Comparison of ENCODE assay signal across 18 mouse cellular contexts in genomic region chr11:65408621-65409020, GRCm38 (mm10).
DNase-seq lines count a peak whose midpoint lies in the region; ATAC-seq and TF ChIP-seq lines count a peak whose summit lies in the region.
"Had no signal": no experiment of that assay in that cellular context is flagged by ENCODE, and none has a peak within 500 bp of the region (broad histone marks: within the 10 kb centered on the region; RNA-seq: fewer than 3 reads in every experiment).

No protein-coding gene starts in this region.

- H3K4me2 ChIP-seq in liver, postnatal 0 days (ENCODE audit: low read depth, low read length) = no peak overlapping the region
- H3K4me2 ChIP-seq: hindbrain, embryonic 15.5 days; neural tube, embryonic 12.5 days had no signal

- no peak overlapping the region for H3K4me3 ChIP-seq in liver, postnatal 0 days (ENCODE audit: low read depth, low read length)
- H3K4me3 ChIP-seq: hindbrain, embryonic 15.5 days; neural tube, embryonic 12.5 days had no signal

- ATAC-seq in liver, postnatal 0 days = no peak
- ATAC-seq: midbrain, embryonic 16.5 days had no signal

- TF ChIP-seq EP300 in liver, postnatal 0 days (IDR thresholded peaks at IDR 0.05; ENCODE audit: low read depth) = no peak

- WGBS in liver, postnatal 0 days (ENCODE audit: insufficient replicate concordance) = 77% methylated on average over 1 of the region's 1 CpGs

- peak; percentile 56 for DNase-seq in heart, adult 11 months
- no peak for DNase-seq in heart, postnatal 4 days
- DNase-seq in ES-CJ7 (ENCODE audit: low read depth, low spot score) = peak; percentile 28
- peak; percentile 67 for DNase-seq in ZHBTc4 (ENCODE audit: low read depth, low spot score)
- peak; percentile 8 to 11 for DNase-seq in left cerebral cortex, adult 18-20 months (ENCODE audit: low spot score in 2 of 2)
- DNase-seq in retina, postnatal 1 day = no peak
- no peak for DNase-seq in liver, postnatal 0 days
- no peak for DNase-seq in thymus, postnatal 25 days
- DNase-seq: adrenal gland, postnatal 25 days; cerebellum, adult 11 months; kidney, adult 2 months; lung, adult 18-20 months; lung, postnatal 36 days; spleen, adult 18-20 months; thymus, postnatal 4 days had no signal

- H3K27ac ChIP-seq in liver, postnatal 0 days (ENCODE audit: low read depth) = no peak overlapping the region
- H3K27ac ChIP-seq: hindbrain, embryonic 15.5 days; neural tube, embryonic 12.5 days had no signal

- no peaks in the 10 kb centered on the region for H3K36me3 ChIP-seq in liver, postnatal 0 days (replicated peaks; ENCODE audit: insufficient read depth, low read length)
- H3K36me3 ChIP-seq: hindbrain, embryonic 15.5 days; neural tube, embryonic 12.5 days had no signal

- no peaks in the 10 kb centered on the region for H3K27me3 ChIP-seq in liver, postnatal 0 days (ENCODE audit: insufficient read depth, low read length)
- H3K27me3 ChIP-seq: hindbrain, embryonic 15.5 days; neural tube, embryonic 12.5 days had no signal

- no peaks in the 10 kb centered on the region for H3K4me1 ChIP-seq in liver, postnatal 0 days (ENCODE audit: insufficient read depth)
- H3K4me1 ChIP-seq: hindbrain, embryonic 15.5 days; neural tube, embryonic 12.5 days had no signal

- TF ChIP-seq CTCF in liver, postnatal 0 days (IDR thresholded peaks at IDR 0.05; ENCODE audit: low read depth) = no peak

- H3K9ac ChIP-seq in liver, postnatal 0 days (replicated peaks) = no peak overlapping the region
- H3K9ac ChIP-seq: hindbrain, embryonic 15.5 days; neural tube, embryonic 12.5 days had no signal

- H3K9me3 ChIP-seq in liver, postnatal 0 days (ENCODE audit: low read length) = no peaks in the 10 kb centered on the region
- H3K9me3 ChIP-seq: neural tube, embryonic 12.5 days had no signal

Comparison
In these comparisons a context has a peak if more than half of its experiments do, and no peak if none do; other contexts are left out.
1. DNase-seq: peak in heart, adult 11 months (single experiment), ES-CJ7 (single experiment), ZHBTc4 (single experiment) and left cerebral cortex, adult 18-20 months (2 of 2); none in heart, postnatal 4 days (single experiment), retina, postnatal 1 day (single experiment), liver, postnatal 0 days (single experiment) and thymus, postnatal 25 days (single experiment).